Mouse (Mus musculus): Measurements from ENCODE around the gene Mrps30. TPM values are rescaled to one million over a fixed set of nuclear protein-coding genes. Genes with fewer than 3 reads are reported as not detected.

The Mrps30 gene
- 8.3 and 9.5 TPM in 2 replicates for polyA plus RNA-seq (2012; rRNA removed)

GRCm38 (mm10) chr13:118386511-118387447, at the start of gene Mrps30, which contains the start of gene B430218F22Rik:
TSS of gene Mrps30 (minus strand) at chr13:118387252.
TSS of gene B430218F22Rik (plus strand) at chr13:118386630.

Other genes starting within 250 kb of the Mrps30 start
- 0.06 and 0.07 TPM in 2 replicates for gene B430218F22Rik, start 622 bp downstream of the Mrps30 start, polyA plus RNA-seq (2012; rRNA removed)